Mouse (Mus musculus) left cerebral cortex, adult 2 months (tissue): ENCODE measurements around the gene Phkg1. TPM values are rescaled to one million over a fixed set of nuclear protein-coding genes. Genes with fewer than 3 reads are reported as not detected.

Source experiments
- DNase-seq, 2 experiments: peaks; one replicate each; pipeline ENCODE4 v3.0.0; 2021 to 2022; ENCODE audit warnings: low spot score in 2 of 2, mixed read lengths in 1 of 2; ENCODE audit errors: extremely low spot score in 1 of 2
- H3K27ac ChIP-seq: fragments of 200-600 bp; 2 replicates; pipeline ENCODE4 v1.8.1; 2022
- H3K4me3 ChIP-seq: fragments of 200-600 bp; 2 replicates; pipeline ENCODE4 v1.8.1; 2022
- CTCF ChIP-seq: fragments of 200-600 bp; IDR thresholded peaks from 2 replicates; pipeline ENCODE4 v1.8.1; 2022; ENCODE audit warnings: antibody characterized with exemption, mild to moderate bottlenecking, moderate library complexity
- intact Hi-C: fragments of 180-260 bp; cut with DNase I; formaldehyde crosslinking; loops from one replicate; pipeline ENCODE4 v1.15.1; 2025
- total RNA-seq, 2 experiments: library from RNA; stranded (reverse); gene quantifications; 2 replicates each; pipeline ENCODE4 v1.2.3; 2021

The Phkg1 gene
- total RNA-seq, 2 experiments from 2014 or later: 14.5 to 16.8 TPM

GRCm38 (mm10) chr5:129865841-129866240 is 32.5 kb downstream of the Phkg1 start:
- intact Hi-C loops: loop anchor here (2.0 kb wide), 1 partner anchor 15 kb away; no protein-coding TSS in a partner anchor
- DNase-seq: no peak
- H3K27ac ChIP-seq: no peak overlapping the region
- no peak for TF ChIP-seq CTCF
- no peak overlapping the region for H3K4me3 ChIP-seq

- intact Hi-C loops: loop anchor here (2.0 kb wide), 1 partner anchor 16 kb away; no protein-coding TSS in a partner anchor
- TF ChIP-seq CTCF: peak; percentile 67
- H3K27ac ChIP-seq: no peak overlapping the region
- DNase-seq: peak; percentile 28 to 45
- no peak overlapping the region for H3K4me3 ChIP-seq
Measured at GRCm38 (mm10) chr5:129864467-129864866, 33.9 kb downstream of the Phkg1 start.

GRCm38 (mm10) chr5:129862325-129862724 is 36.0 kb downstream of the Phkg1 start:
- no peak overlapping the region for H3K4me3 ChIP-seq
- TF ChIP-seq CTCF: no peak
- intact Hi-C loops: no loop called here
- H3K27ac ChIP-seq: no peak overlapping the region
- no peak for DNase-seq

GRCm38 (mm10) chr5:129856414-129856813 is 41.9 kb downstream of the Phkg1 start:
- Histone ChIP-seq H3K4me3 (no peak overlapping the region), H3K27ac (no peak overlapping the region)
- intact Hi-C loops: no loop called here
- no peak for DNase-seq
- peak; percentile 22 for TF ChIP-seq CTCF

GRCm38 (mm10) chr5:129855163-129855562 is 43.2 kb downstream of the Phkg1 start:
- intact Hi-C loops: no loop called here
- no peak for DNase-seq
- no peak for TF ChIP-seq CTCF
- Histone ChIP-seq H3K27ac (no peak overlapping the region), H3K4me3 (no peak overlapping the region)

GRCm38 (mm10) chr5:129847558-129847820 is 50.9 kb downstream of the Phkg1 start:
- intact Hi-C loops: no loop called here
- Histone ChIP-seq H3K27ac (no peak overlapping the region; the same call in 1 of the 2 replicates), H3K4me3 (peak overlapping the region; percentile 78)
- no peak for TF ChIP-seq CTCF
- DNase-seq: no peak

GRCm38 (mm10) chr5:129846752-129847557 is 51.4 kb downstream of the Phkg1 start, which contains the start of gene Sumf2:
Gene Sumf2 (plus strand): TSS chr5:129846986.
- Histone ChIP-seq H3K27ac (peak within 1 kb of the TSS; percentile 69), H3K4me3 (peak within 1 kb of the TSS; percentile 78)
- intact Hi-C loops: no loop called here
- DNase-seq: peak; percentile 94 to 95
- no peak; the same call in 1 of the 2 replicates for TF ChIP-seq CTCF

GRCm38 (mm10) chr5:129844848-129845247 is 53.5 kb downstream of the Phkg1 start:
- no peak for DNase-seq
- intact Hi-C loops: no loop called here
- Histone ChIP-seq H3K4me3 (no peak overlapping the region), H3K27ac (no peak overlapping the region)
- TF ChIP-seq CTCF: no peak

Other genes with a start within 250 kb of the Phkg1 start
- gene Zfp11, start 228.4 kb downstream of the Phkg1 start, total RNA-seq: 1 to 10 TPM; 6.8 to 6.9 TPM
- gene Sept14, start 190.0 kb downstream of the Phkg1 start, total RNA-seq: not detected
- gene Mrps17, start 183.1 kb downstream of the Phkg1 start, total RNA-seq: 10 to 100 TPM; 78.0 to 87.8 TPM
- gene Nipsnap2, start 173.5 kb downstream of the Phkg1 start, total RNA-seq: 10 to 100 TPM; 72.4 to 72.6 TPM
- 10 to 100 TPM; 19.9 to 20.2 TPM for gene Psph, start 111.1 kb downstream of the Phkg1 start, total RNA-seq
- 10 to 100 TPM; 20.2 to 20.8 TPM for gene Sumf2, start 51.6 kb downstream of the Phkg1 start, total RNA-seq
- gene Chchd2, start 11.1 kb downstream of the Phkg1 start, total RNA-seq: 100 to 1,000 TPM; 429 to 443 TPM
- gene Zbed5, start 2.8 kb downstream of the Phkg1 start, total RNA-seq: 1 to 10 TPM; 4.9 to 6.2 TPM
- gene Nupr1l, start 10.0 kb upstream of the Phkg1 start, total RNA-seq: 1 to 10 TPM in 1 of 2 experiments, under 1 TPM in 1; 0.61 to 3.1 TPM
- 10 to 100 TPM; 43.9 to 48.6 TPM for gene Vkorc1l1, start 43.4 kb upstream of the Phkg1 start, total RNA-seq
- gene Gusb, start 104.5 kb upstream of the Phkg1 start, total RNA-seq: 10 to 100 TPM; 10.3 to 12.2 TPM
- 10 to 100 TPM; 15.7 to 23.5 TPM for gene Asl, start 130.7 kb upstream of the Phkg1 start, total RNA-seq
- gene Crcp, start 130.7 kb upstream of the Phkg1 start, total RNA-seq: 10 to 100 TPM; 30.2 to 30.8 TPM
- gene Tpst1, start 174.8 kb upstream of the Phkg1 start, total RNA-seq: 10 to 100 TPM; 34.0 to 34.1 TPM
- 10 to 100 TPM; 13.2 to 13.8 TPM for gene Kctd7, start 246.3 kb upstream of the Phkg1 start, total RNA-seq